Mouse (Mus musculus): Measurements from ENCODE around the gene Farp1.

- TF ChIP-seq EP300 (IDR thresholded peaks at IDR 0.05; ENCODE audit: low read depth) = no peak
- no peak for TF ChIP-seq CTCF (IDR thresholded peaks at IDR 0.05; ENCODE audit: low read depth)
Measured at GRCm38 (mm10) chr14:121263912-121264311, 228.9 kb downstream of the Farp1 start.
